In the genomic region with DNA sequence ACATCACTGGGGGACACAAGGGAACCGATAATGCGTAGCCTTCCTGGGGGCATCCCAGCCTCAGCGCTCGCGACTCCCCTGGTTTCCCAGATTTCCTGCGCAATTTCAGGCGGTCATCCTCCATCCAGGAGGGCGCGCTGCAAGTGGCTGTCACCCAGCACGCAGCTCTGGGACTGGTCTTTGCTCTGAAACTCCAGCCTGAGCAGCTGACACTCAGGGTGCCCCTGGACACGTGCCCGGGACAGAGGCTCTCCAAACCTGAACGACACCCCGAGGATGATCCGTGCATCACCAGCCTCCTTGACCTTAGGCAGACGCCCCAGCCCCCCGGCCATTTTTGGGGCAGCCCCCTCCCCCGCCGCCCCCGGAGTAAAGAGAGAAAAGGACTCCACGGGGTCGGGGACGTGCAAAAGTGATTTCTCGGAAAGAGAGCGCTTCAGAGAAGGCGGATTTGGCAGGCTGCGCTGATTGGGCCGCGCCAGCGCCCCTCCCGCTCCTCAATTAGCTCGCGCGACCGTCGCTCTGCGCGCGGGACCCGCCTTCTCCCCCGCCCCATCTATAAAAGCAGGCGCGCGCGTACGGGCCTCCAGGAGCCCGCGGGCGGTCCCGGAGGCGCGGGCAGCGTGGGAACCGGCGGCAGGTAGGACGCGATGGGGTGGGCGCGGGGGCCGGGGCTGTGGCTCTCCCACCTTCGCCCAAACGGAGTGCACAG, we compare ENCODE assay signal across 8 mouse cellular contexts. TPM values are rescaled to one million over a fixed set of nuclear protein-coding genes. Genes with fewer than 3 reads are reported as not detected.
DNase-seq lines count a peak whose midpoint lies in the region; ATAC-seq and TF ChIP-seq lines count a peak whose summit lies in the region.

Gene Irf8 (plus strand): TSS at position 589 of the 712 bp plus-strand sequence.

- H3K9ac ChIP-seq in heart, embryonic 13.5 days: peak within 1 kb of the TSS; percentile 79
- peak within 1 kb of the TSS; percentile 67 for H3K9ac ChIP-seq in kidney, embryonic 16.5 days (replicated peaks; ENCODE audit: low read length)
- H3K9ac ChIP-seq in liver, adult 2 months (ENCODE audit: low read depth, low read length): peak within 1 kb of the TSS; percentile 62

- peak within 1 kb of the TSS; percentile 95 for H3K4me2 ChIP-seq in heart, embryonic 13.5 days
- peak within 1 kb of the TSS; percentile 98 for H3K4me2 ChIP-seq in kidney, embryonic 16.5 days (replicated peaks; ENCODE audit: low read depth, low read length)

- no peak for TF ChIP-seq CTCF in brain, embryonic 14.5 days (IDR thresholded peaks at IDR 0.05; ENCODE audit: borderline replicate concordance, extremely low read depth, insufficient read depth, insufficient read length)
- TF ChIP-seq CTCF in liver, adult 2 months (IDR thresholded peaks at IDR 0.05; ENCODE audit: low read depth, low read length): peak; percentile 50

- WGBS in forebrain, embryonic 10.5 days: under 1% methylated on average over 62 of the region's 62 CpGs
- under 1% methylated on average over 61 of the region's 62 CpGs for WGBS in heart, embryonic 13.5 days
- under 1% methylated on average over 62 of the region's 62 CpGs for WGBS in kidney, embryonic 16.5 days
- under 1% methylated on average over 61 of the region's 62 CpGs for WGBS in liver, adult 2 months

- H3K4me3 ChIP-seq in forebrain, embryonic 10.5 days: peak within 1 kb of the TSS; percentile 62
- peak within 1 kb of the TSS; percentile 60 for H3K4me3 ChIP-seq in heart, embryonic 13.5 days
- peak within 1 kb of the TSS; percentile 58 for H3K4me3 ChIP-seq in kidney, embryonic 16.5 days (ENCODE audit: low read length)
- peak within 1 kb of the TSS; percentile 63 for H3K4me3 ChIP-seq in liver, adult 2 months (ENCODE audit: insufficient read depth, low read depth, low read length)

- ATAC-seq in heart, embryonic 13.5 days (ENCODE audit: extremely low read depth, insufficient number of reproducible peaks, low FRiP score, low TSS enrichment): peak; percentile 69; the same call in 1 of the 2 replicates
- peak; percentile 88 for ATAC-seq in kidney, embryonic 16.5 days (ENCODE audit: low FRiP score, low TSS enrichment)

- peak; percentile 97 for DNase-seq in A20 (ENCODE audit: low read depth, low spot score)
- peak; percentile 94 for DNase-seq in brain, embryonic 14.5 days (ENCODE audit: low read depth)
- peak; percentile 82 for DNase-seq in forebrain, embryonic 10.5 days (ENCODE audit: extremely low spot score, low spot score)
- peak; percentile 70 for DNase-seq in liver, adult 2 months (ENCODE audit: extremely low read depth, low read depth, low spot score)
- peak; percentile 67 to 86 for DNase-seq in monocyte, adult 2 months (ENCODE audit: low read depth in 1 of 2, low spot score in 2 of 2)
- peak; percentile 72 to 82 for DNase-seq in spleen, postnatal 14 days (ENCODE audit: low spot score in 2 of 2)

- no peaks in the 10 kb centered on the region for H3K9me3 ChIP-seq in forebrain, embryonic 10.5 days
- H3K9me3 ChIP-seq in heart, embryonic 13.5 days: no peaks in the 10 kb centered on the region
- H3K9me3 ChIP-seq in kidney, embryonic 16.5 days (ENCODE audit: low read length): no peaks in the 10 kb centered on the region

- H3K27ac ChIP-seq in forebrain, embryonic 10.5 days: peak within 1 kb of the TSS; percentile 77
- no peak within 1 kb of the TSS for H3K27ac ChIP-seq in heart, embryonic 13.5 days (replicated peaks)
- H3K27ac ChIP-seq in kidney, embryonic 16.5 days (ENCODE audit: low read length): no peak within 1 kb of the TSS
- peak within 1 kb of the TSS; percentile 28 for H3K27ac ChIP-seq in liver, adult 2 months (replicated peaks; ENCODE audit: insufficient read depth, low read depth, low read length)

- H3K27me3 ChIP-seq in forebrain, embryonic 10.5 days (ENCODE audit: poor library complexity, severe bottlenecking): peaks cover 91% of the 10 kb centered on the region
- peaks cover 86% of the 10 kb centered on the region for H3K27me3 ChIP-seq in heart, embryonic 13.5 days (replicated peaks)
- peaks cover 36% of the 10 kb centered on the region for H3K27me3 ChIP-seq in kidney, embryonic 16.5 days (ENCODE audit: insufficient read depth, low read length)
- no peaks in the 10 kb centered on the region for H3K27me3 ChIP-seq in liver, adult 2 months (ENCODE audit: control insufficient read depth, insufficient read depth, low read length)

- no peaks in the 10 kb centered on the region for H3K79me2 ChIP-seq in liver, adult 2 months (ENCODE audit: control insufficient read depth, insufficient read depth, low read length)

- peak; percentile 64 for TF ChIP-seq POLR2A in brain, embryonic 14.5 days (IDR thresholded peaks at IDR 0.05; ENCODE audit: borderline replicate concordance, extremely low read depth, insufficient read depth, insufficient read length, poor library complexity, severe bottlenecking)
- peak; percentile 96 for TF ChIP-seq POLR2A in liver, adult 2 months (IDR thresholded peaks at IDR 0.05; ENCODE audit: extremely low read depth, insufficient read depth, low read length)

- no peaks in the 10 kb centered on the region for H3K36me3 ChIP-seq in forebrain, embryonic 10.5 days (replicated peaks)
- H3K36me3 ChIP-seq in heart, embryonic 13.5 days: no peaks in the 10 kb centered on the region
- no peaks in the 10 kb centered on the region; the same call in 1 of the 2 replicates for H3K36me3 ChIP-seq in kidney, embryonic 16.5 days (ENCODE audit: insufficient read depth, low read length)
- no peaks in the 10 kb centered on the region for H3K36me3 ChIP-seq in liver, adult 2 months (ENCODE audit: control insufficient read depth, insufficient read depth, low read length)

- H3K4me1 ChIP-seq in forebrain, embryonic 10.5 days: peaks cover 33% of the 10 kb centered on the region
- peaks cover 9% of the 10 kb centered on the region for H3K4me1 ChIP-seq in heart, embryonic 13.5 days
- peaks cover 11% of the 10 kb centered on the region for H3K4me1 ChIP-seq in kidney, embryonic 16.5 days (ENCODE audit: insufficient read depth, low read length)
- H3K4me1 ChIP-seq in liver, adult 2 months (ENCODE audit: control insufficient read depth, insufficient read depth, low read length): peaks cover 3% of the 10 kb centered on the region; the same call in 1 of the 2 replicates

RNA-seq across cellular contexts. Expression of gene Irf8, which starts in this region (rescaled TPM):
- 1.4 and 1.7 TPM in 2 replicates for polyA plus RNA-seq in brain, embryonic 14.5 days (2012; rRNA removed)
- polyA plus RNA-seq in forebrain, embryonic 10.5 days (2016; fragmentation: Nextera tagmentation; extraction: Ambion mirVana): 4.5 and 5.0 TPM in 2 replicates
- 7.1 and 7.9 TPM in 2 replicates for polyA plus RNA-seq in heart, embryonic 13.5 days (2015; fragmentation: Nextera tagmentation; extraction: Ambion mirVana)
- polyA plus RNA-seq in kidney, embryonic 16.5 days (2015; fragmentation: Nextera tagmentation; extraction: Ambion mirVana): 10.0 and 10.9 TPM in 2 replicates
- 5.5 and 7.6 TPM in 2 replicates for total RNA-seq in liver, adult 2 months (2014; rRNA removed)
- polyA plus RNA-seq in liver, adult 2 months (2012; rRNA removed): 3.3 and 7.0 TPM in 2 replicates

Comparison
In these comparisons a context has a peak if more than half of its experiments do, and no peak if none do; other contexts are left out.
1. H3K27ac ChIP-seq: peak in forebrain, embryonic 10.5 days (single experiment) and liver, adult 2 months (single experiment); none in heart, embryonic 13.5 days (single experiment) and kidney, embryonic 16.5 days (single experiment).
2. Peak in every context shown above with its lines, with median percentiles within 50 percentile points of each other: DNase-seq, H3K4me3 ChIP-seq and H3K9ac ChIP-seq.